Mouse (Mus musculus): Measurements from ENCODE around the gene Olfr692.

Olfr692 gene

DNA sequence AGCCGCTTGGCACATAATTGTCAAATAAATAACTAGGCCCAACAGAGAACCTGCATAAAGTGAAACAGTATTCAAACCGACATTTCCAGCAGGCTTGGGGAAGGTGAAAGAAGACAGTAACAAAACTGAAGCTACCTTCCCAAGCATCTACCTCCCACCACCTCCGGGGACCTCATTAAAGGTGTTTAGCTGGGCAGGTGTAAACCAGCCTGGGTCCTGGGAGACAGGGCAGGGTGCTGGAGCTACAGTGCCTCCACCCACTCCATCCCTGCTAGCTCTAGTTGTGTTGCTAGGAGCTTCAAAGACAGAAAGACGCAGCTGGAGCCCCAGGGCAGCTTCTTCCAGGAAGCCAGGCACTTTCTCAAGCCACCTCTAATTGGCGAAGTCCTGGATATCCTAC lies 36.2 kb downstream of the Olfr692 start, which contains the start of gene Cnga4:
Cnga4 (plus strand) TSS at position 301 of the 400 bp plus-strand sequence.
- DNase-seq (ENCODE audit: low spot score) = no peak

DNA sequence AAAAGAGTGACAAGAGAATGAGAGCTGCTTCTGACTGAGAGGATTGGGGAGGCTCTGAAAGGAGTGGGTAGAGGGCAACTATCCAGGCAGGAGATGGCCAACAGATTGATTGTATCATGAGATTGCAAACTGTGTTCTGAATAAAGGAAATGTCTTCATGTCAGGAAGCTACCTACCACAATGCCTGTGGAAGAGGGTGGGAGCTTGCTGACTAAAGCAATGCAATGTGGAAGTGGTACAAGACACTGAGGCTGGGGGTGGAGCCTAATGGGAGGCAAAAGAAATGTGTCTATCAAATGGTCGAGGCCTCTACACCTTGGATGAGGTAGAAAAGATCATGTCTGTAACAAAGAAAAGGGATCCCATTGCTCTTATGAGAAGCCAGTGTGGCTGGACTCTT lies 38.3 kb downstream of the Olfr692 start:
- no peak for DNase-seq (ENCODE audit: low spot score)

DNA sequence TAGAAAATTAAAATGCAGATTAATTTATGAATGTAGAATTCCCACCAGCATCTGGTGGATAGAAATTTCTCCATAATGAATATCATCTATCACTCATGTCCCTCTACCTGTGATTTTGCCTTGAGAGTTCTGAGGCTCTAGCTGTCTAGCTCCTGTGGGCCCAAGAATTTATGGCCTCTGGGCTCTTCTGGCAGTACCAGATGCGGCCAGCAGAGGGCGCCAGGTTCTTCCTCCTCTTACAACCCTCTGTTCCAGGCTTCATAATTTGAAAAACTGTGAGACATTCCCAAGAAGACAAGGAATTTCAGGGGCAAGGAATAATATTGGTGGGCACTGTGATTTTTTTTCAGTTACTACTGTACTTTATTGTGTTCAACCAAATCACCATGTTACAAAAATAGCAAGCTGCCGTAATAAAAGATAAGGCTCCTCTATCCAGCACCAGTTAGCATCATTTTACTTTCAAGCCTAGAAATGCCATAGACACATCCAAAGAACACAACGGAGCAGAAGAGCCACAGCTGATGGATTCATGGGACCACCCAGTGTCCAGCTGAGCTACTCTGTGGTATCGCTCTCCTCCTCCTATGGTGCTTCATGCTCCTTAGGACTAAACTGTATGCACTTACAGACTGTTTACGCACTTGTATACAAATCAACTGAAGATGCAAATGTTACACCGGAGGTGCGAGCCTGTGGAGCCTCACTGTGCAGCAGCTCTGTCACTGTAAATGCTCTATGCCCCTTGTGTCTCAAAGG lies 44.0 kb downstream of the Olfr692 start:
- DNase-seq (ENCODE audit: low spot score) = peak; percentile 49

DNA sequence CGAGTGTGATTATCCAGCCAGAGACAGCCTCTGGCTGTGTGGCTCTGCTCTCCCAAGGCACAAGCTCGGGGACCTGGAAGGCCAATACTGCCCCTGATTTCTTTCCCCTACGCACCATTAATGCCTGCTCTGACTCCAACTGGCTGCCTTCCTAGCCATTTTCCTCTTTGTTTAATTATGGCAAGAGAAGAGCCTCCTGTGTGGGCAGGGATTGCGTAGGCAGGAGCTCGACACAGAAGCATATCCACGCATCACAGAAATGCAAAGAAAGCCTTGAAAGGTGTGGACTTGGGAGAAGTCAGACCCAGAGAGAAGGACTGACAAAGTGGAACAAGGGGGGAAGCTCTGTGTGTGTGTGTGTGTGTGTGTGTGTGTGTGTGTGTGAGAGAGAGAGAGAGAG lies 46.4 kb downstream of the Olfr692 start:
- DNase-seq (ENCODE audit: low spot score) = no peak

DNA sequence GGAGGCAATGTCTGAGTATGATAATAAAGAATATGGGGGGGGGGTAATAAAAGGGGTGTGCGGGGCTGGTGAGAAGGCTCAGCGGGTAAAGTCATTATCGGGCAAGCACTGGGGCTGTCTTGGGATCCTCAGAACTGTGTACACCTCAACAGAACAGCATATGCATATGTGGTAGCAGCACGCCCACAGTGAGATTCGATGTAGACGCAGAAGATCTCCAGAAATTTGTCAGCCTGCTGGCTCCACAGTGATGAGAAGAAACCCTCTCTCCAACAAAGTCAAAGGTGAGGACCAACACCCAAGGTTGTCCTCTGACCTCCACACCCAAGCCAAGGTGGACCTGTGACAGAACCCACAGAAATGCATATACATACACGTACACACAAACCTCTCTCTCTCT lies 48.5 kb downstream of the Olfr692 start:
- DNase-seq (ENCODE audit: low spot score) = no peak

DNA sequence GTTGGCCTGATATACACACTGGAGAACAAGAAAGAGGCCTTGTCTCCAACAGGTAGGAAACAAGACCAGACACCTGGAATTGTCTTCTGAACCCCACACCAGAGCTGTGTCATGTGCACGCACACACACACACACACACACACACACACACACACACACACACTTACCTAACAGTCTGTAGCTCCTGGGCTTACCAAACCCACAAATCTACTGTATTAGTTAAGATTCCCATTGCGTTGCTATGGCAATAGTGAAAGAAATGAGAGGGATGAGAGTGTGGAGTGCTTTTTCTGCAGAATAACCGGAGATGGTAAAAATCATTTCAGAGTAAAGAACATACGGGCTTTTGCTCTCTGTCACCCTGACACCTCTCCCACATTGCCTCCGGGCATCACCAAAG lies 50.1 kb downstream of the Olfr692 start:
- no peak for DNase-seq (ENCODE audit: low spot score)
